Comparison of ENCODE assay signal across 11 mouse cellular contexts in the genomic region with DNA sequence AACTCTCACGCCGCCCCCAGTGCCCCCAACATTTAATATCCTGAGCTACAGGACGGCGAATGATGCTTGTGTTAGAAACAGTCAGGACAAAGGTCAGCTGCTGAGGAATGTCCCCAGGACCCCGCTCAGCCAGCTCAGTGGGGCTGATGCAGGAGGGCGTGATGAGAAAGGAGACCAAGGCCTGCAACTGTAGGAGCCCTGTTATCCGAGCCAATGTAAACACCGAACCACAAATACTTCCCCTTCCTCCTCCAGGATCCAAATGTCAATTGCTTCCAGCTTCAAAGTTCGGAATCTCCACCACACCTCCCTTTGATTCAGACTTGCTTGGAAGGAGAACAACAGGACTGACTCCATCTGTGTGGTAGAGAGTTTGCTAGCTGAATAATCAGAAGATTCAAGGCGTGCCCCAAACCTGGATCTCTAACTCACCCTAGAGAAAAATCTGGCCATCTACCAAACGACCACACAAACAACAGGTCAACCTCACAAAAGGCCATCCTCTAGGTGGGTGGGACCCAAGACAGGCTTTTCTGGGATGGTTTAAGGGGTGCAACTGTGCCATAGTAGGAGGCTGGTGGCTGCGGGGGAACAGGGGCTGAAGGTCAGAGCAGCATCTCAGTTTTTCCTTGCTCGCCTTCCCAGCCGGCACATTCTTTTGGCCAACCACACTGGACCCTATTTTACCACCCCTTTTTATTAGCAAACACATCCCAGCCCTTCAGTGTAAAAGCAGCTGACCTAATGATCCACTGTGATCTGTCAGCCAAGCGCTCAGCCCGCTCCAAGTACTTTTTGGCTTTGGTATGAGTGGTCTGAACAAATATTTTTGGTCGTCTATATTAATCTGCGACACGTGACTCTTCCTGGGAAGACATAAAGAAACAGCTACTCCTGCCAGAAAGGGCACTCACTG.
DNase-seq lines count a peak whose midpoint lies in the region; ATAC-seq and TF ChIP-seq lines count a peak whose summit lies in the region.
"Had no signal": no experiment of that assay in that cellular context is flagged by ENCODE, and none has a peak within 500 bp of the region (broad histone marks: within the 10 kb centered on the region; RNA-seq: fewer than 3 reads in every experiment).

No protein-coding gene starts in this region.

- no peaks in the 10 kb centered on the region for H3K36me3 ChIP-seq in kidney, embryonic 15.5 days
- H3K36me3 ChIP-seq: intestine, embryonic 15.5 days had no signal

- H3K9ac ChIP-seq in kidney, embryonic 15.5 days, result no peak overlapping the region
- H3K9ac ChIP-seq: intestine, embryonic 15.5 days had no signal

- peak overlapping the region; percentile 46 for H3K27ac ChIP-seq in kidney, embryonic 15.5 days
- H3K27ac ChIP-seq in embryonic fibroblast, embryonic 13.5 days (ENCODE audit: insufficient read depth, low read length), result peak overlapping the region; percentile 44; the same call in 1 of the 2 replicates
- no peak overlapping the region for H3K27ac ChIP-seq in layer of hippocampus, adult 2 months
- H3K27ac ChIP-seq: intestine, embryonic 15.5 days had no signal

- no peaks in the 10 kb centered on the region for H3K27me3 ChIP-seq in kidney, embryonic 15.5 days
- H3K27me3 ChIP-seq: intestine, embryonic 15.5 days had no signal

- 0 out of 2 replicates have a peak overlapping the region, but pooled peaks have one; percentile 1 for H3K4me2 ChIP-seq in kidney, embryonic 15.5 days
- H3K4me2 ChIP-seq: intestine, embryonic 15.5 days had no signal

- 26% methylated on average over 19 of the region's 19 CpGs for WGBS in kidney, embryonic 15.5 days

- DNase-seq in kidney, postnatal 25 days, result no peak
- DNase-seq in embryo, embryonic 10.5 days (ENCODE audit: low spot score), result peak; percentile 66
- peak; percentile 39 for DNase-seq in mesoderm, embryonic 11.5 days (ENCODE audit: low read depth, low spot score)
- DNase-seq in layer of hippocampus, adult 2 months (ENCODE audit: low spot score in 2 of 2), result no peak
- DNase-seq in ovary, postnatal 10 days (ENCODE audit: low spot score), result no peak
- DNase-seq: cerebellum, postnatal 10 days; retina, postnatal 1 day; thymus, postnatal 25 days had no signal

- H3K9me3 ChIP-seq in kidney, embryonic 15.5 days (replicated peaks), result no peaks in the 10 kb centered on the region
- H3K9me3 ChIP-seq: intestine, embryonic 15.5 days had no signal

- H3K4me1 ChIP-seq in kidney, embryonic 15.5 days, result peaks cover 13% of the 10 kb centered on the region
- peaks cover 8% of the 10 kb centered on the region for H3K4me1 ChIP-seq in embryonic fibroblast, embryonic 13.5 days (ENCODE audit: control insufficient read depth, insufficient read depth, low read length)
- H3K4me1 ChIP-seq: intestine, embryonic 15.5 days had no signal

- TF ChIP-seq POLR2A in embryonic fibroblast, embryonic 13.5 days (IDR thresholded peaks at IDR 0.05; ENCODE audit: low read depth, low read length), result no peak

- ATAC-seq in kidney, embryonic 15.5 days (replicated peaks; ENCODE audit: low FRiP score), result peak; percentile 76
- ATAC-seq: intestine, embryonic 15.5 days had no signal

- H3K4me3 ChIP-seq in kidney, embryonic 15.5 days (replicated peaks), result no peak overlapping the region
- no peak overlapping the region for H3K4me3 ChIP-seq in embryonic fibroblast, embryonic 13.5 days (ENCODE audit: insufficient read depth, low read length)
- no peak overlapping the region for H3K4me3 ChIP-seq in layer of hippocampus, adult 2 months
- H3K4me3 ChIP-seq: intestine, embryonic 15.5 days had no signal

- TF ChIP-seq CTCF in embryonic fibroblast, embryonic 13.5 days (IDR thresholded peaks at IDR 0.05; ENCODE audit: borderline replicate concordance, insufficient read depth, low read length), result no peak
- TF ChIP-seq CTCF in layer of hippocampus, adult 2 months (conservative IDR thresholded peaks at IDR 0.05), result no peak

Comparison
In these comparisons a context has a peak if more than half of its experiments do, and no peak if none do; other contexts are left out.
1. DNase-seq: peak in embryo, embryonic 10.5 days (single experiment) and mesoderm, embryonic 11.5 days (single experiment); none in kidney, postnatal 25 days (0 of 2), layer of hippocampus, adult 2 months (0 of 2) and ovary, postnatal 10 days (single experiment).